Mouse (Mus musculus) T-cell, adult 66 days (primary cell): Measurements from ENCODE around the gene Foxp3. TPM values are rescaled to one million over a fixed set of nuclear protein-coding genes. Genes with fewer than 3 reads are reported as not detected.

Source experiments
- total RNA-seq, 2 experiments: library from RNA; stranded (reverse); gene quantifications; 3 replicates in 1 of 2; 4 replicates in 1 of 2; pipeline ENCODE4 v1.2.4; 2023

Foxp3 gene
- 10 to 100 TPM; 24.9 to 29.5 TPM for total RNA-seq

DNA sequence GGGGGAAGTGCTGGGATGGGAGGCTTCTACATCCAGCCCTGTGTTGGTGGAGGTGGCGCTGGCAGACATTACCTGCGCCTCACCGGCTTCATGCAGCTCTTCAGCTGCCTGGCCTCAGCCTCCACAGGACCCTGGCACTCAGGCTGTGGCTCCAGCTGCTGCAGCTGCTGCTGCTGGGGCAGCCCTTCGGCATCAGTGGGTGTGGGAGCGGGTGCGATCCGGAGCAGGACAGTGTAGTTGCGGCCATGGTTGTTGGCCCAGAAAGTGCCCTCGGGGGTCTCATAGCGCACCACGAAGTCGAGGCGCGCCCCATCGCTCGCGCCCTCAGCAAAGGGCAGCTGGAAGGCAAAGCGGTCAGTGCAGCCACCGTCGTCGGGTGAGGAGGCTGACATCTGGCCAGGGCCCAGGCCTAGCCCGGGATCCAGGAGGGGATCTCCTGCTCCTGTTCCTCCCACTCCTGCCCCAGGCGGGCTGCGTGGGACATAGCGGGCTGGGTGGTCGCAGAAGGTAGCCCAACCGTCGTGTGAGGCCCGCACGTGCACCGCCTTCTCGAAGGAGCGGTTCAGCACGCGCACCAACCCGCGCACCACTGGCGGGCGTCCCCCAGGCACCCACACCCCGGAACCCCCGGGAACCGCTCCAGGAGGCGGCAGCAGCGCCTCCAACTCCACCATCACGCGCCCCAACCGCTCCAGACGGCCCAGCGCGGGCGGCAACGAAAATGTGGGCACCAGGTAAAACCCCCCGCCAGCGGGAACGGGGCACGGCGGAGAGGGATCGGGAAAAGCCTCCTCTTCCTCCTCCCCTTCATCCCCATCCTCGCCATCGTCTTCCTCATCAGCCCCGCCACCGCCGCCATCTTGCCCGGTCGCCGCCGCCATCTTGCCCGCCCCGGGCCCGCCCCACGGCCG lies at the start of gene Foxp3:
TSS of gene Foxp3 (plus strand) at position 469 of the 911 bp plus-strand sequence.

GRCm38 (mm10) chrX:7574087-7574884 lies 842 bp downstream of the Foxp3 start, which contains the start of gene Ppp1r3f:
TSS of gene Ppp1r3f (minus strand) at chrX:7574283.

DNA sequence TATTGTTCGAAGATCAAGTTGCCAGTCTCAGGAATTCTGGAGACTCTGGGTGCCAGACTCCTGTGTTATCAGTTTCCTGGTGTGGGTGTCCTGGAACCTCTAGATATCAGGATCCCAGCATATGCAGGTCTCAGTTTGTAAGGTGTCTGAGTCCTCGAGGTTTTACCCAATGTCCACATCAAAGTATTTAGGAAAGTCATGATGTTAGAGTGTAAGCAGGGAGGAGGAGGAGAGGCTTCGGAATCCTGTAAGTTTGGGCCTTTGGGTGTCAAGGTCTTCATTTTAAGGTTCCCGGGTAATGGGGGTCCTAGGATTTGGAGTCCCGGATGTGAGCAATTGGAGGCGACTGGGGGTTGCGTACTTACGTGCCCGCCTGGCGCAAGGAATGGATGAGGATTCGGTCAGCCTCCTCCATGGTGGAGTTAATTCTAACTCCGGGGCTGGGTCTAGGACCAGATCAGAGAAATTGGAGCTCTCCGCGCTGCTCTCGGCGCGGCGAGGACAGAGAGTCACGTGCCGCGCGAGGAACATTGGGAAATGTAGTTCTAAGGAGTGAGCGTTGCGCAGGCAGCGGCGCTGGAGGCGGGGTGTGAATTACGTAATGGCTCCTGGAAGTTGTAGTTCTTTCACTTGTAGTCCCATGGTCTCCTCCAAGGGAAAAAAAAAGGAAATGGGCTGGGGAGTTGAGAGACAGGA lies 31.6 kb downstream of the Foxp3 start, which contains the start of gene Ccdc22:
TSS of gene Ccdc22 (minus strand) at position 639 of the 696 bp plus-strand sequence.

DNA sequence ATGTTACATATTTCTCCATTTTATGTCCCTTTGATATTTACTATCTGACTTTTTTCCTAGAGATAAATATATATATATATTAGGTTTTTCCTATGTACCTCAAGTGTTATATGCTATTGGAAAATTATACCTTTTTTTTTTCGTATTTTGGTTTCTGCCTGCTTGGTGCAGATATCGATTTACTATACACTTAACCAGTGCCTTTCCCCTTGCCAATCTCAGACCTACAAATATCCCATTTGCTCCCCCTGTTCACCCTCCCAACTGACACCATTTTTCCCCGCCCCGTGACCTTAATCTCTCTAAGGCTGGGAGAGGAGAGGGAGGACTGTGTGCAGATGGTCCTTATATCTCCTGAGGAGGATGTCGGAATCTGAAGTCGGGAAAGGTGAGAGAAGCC lies 33.3 kb downstream of the Foxp3 start, which contains the start of gene Cacna1f:
TSS of gene Cacna1f (plus strand) at position 301 of the 400 bp plus-strand sequence.

GRCm38 (mm10) chrX:7638401-7639091 lies 65.1 kb downstream of the Foxp3 start, which contains the start of gene Syp:
TSS of gene Syp (plus strand) at chrX:7638471.

Other genes with a start within 250 kb of the Foxp3 start
- 1 to 10 TPM in 1 of 2 experiments, under 1 TPM in 1; 0.87 to 1.0 TPM for gene Usp27x, start 197.8 kb upstream of the Foxp3 start, total RNA-seq
- 10 to 100 TPM; 13.8 to 19.6 TPM for gene Ppp1r3f, start 639 bp downstream of the Foxp3 start, total RNA-seq
- 10 to 100 TPM; 23.3 to 32.6 TPM for gene Ccdc22, start 31.9 kb downstream of the Foxp3 start, total RNA-seq
- under 1 TPM in 1 of 2 experiments, not detected in 1; 0.30 TPM for gene Cacna1f, start 33.4 kb downstream of the Foxp3 start, total RNA-seq
- 1 to 10 TPM; 1.2 to 1.3 TPM for gene Syp, start 64.8 kb downstream of the Foxp3 start, total RNA-seq
- gene Prickle3, start 83.6 kb downstream of the Foxp3 start, total RNA-seq: 10 to 100 TPM; 29.7 to 31.5 TPM
- 10 to 100 TPM; 40.6 to 42.5 TPM for gene Plp2, start 97.7 kb downstream of the Foxp3 start, total RNA-seq
- gene Magix, start 107.6 kb downstream of the Foxp3 start, total RNA-seq: not detected
- 10 to 100 TPM; 46.6 to 47.9 TPM for gene Gpkow, start 123.5 kb downstream of the Foxp3 start, total RNA-seq
- 100 to 1,000 TPM in 1 of 2 experiments, 10 to 100 TPM in 1; 96.7 to 116 TPM for gene Wdr45, start 140.7 kb downstream of the Foxp3 start, total RNA-seq
- not detected for gene Gm45208, start 148.6 kb downstream of the Foxp3 start, total RNA-seq
- gene Praf2, start 154.8 kb downstream of the Foxp3 start, total RNA-seq: 10 to 100 TPM; 18.8 to 20.1 TPM
- gene Ccdc120, start 177.3 kb downstream of the Foxp3 start, total RNA-seq: not detected
- gene Tfe3, start 188.9 kb downstream of the Foxp3 start, total RNA-seq: 10 to 100 TPM; 20.3 to 30.5 TPM
- gene Gripap1, start 216.1 kb downstream of the Foxp3 start, total RNA-seq: 100 to 1,000 TPM; 164 to 170 TPM
- gene Kcnd1, start 248.6 kb downstream of the Foxp3 start, total RNA-seq: 1 to 10 TPM; 1.4 to 2.0 TPM